Mouse (Mus musculus) right cerebral cortex, adult 18-20 months (tissue): ENCODE data around the gene Dcun1d4.
"Not testable (repeated sequence)": the region's sequence is repeated elsewhere in the genome, so short reads cannot be mapped to it uniquely, and the experiment has no call there.

Experiments
- DNase-seq: peaks from one replicate; pipeline ENCODE4 v3.0.0; 2022; ENCODE audit warnings: mixed read lengths

The Dcun1d4 gene

GRCm38 (mm10) chr5:73480700-73481099 lies at the start of gene Dcun1d4:
TSS of gene Dcun1d4 (plus strand) at chr5:73481000.
- DNase-seq, result no peak

GRCm38 (mm10) chr5:73431581-73431980 lies 49.2 kb upstream of the Dcun1d4 start:
- peak; percentile 87 for DNase-seq

GRCm38 (mm10) chr5:73432805-73433204 lies 48.0 kb upstream of the Dcun1d4 start:
- no peak for DNase-seq

- no peak for DNase-seq
Measured at GRCm38 (mm10) chr5:73434764-73435163, 46.0 kb upstream of the Dcun1d4 start.

GRCm38 (mm10) chr5:73442176-73442575 lies 38.6 kb upstream of the Dcun1d4 start:
- no peak for DNase-seq

- DNase-seq, result no peak
Measured at GRCm38 (mm10) chr5:73450276-73450675, 30.5 kb upstream of the Dcun1d4 start.

- no peak for DNase-seq
Measured at GRCm38 (mm10) chr5:73454502-73455306, 26.1 kb upstream of the Dcun1d4 start.

- DNase-seq, result no peak
Measured at GRCm38 (mm10) chr5:73455307-73455687, 25.5 kb upstream of the Dcun1d4 start.

GRCm38 (mm10) chr5:73468462-73469433 lies 12.1 kb upstream of the Dcun1d4 start:
- no peak for DNase-seq

GRCm38 (mm10) chr5:73474412-73475405 lies 6.1 kb upstream of the Dcun1d4 start:
- no peak for DNase-seq

- no peak for DNase-seq
Measured at GRCm38 (mm10) chr5:73481401-73481800, 601 bp downstream of the Dcun1d4 start.

GRCm38 (mm10) chr5:73482381-73482780 lies 1.6 kb downstream of the Dcun1d4 start:
- not testable (repeated sequence) for DNase-seq

- no peak for DNase-seq
Measured at GRCm38 (mm10) chr5:73484016-73484615, 3.3 kb downstream of the Dcun1d4 start.

GRCm38 (mm10) chr5:73486451-73486850 lies 5.7 kb downstream of the Dcun1d4 start:
- no peak for DNase-seq

GRCm38 (mm10) chr5:73489915-73490314 lies 9.1 kb downstream of the Dcun1d4 start:
- DNase-seq, result no peak

- peak; percentile 100 for DNase-seq
Measured at GRCm38 (mm10) chr5:73490596-73491073, 9.8 kb downstream of the Dcun1d4 start.

- no peak for DNase-seq
Measured at GRCm38 (mm10) chr5:73491074-73491836, 10.5 kb downstream of the Dcun1d4 start.

- DNase-seq, result peak; percentile 95
Measured at GRCm38 (mm10) chr5:73491837-73492720, 11.3 kb downstream of the Dcun1d4 start.

- peak; percentile 29 for DNase-seq
Measured at GRCm38 (mm10) chr5:73497401-73497800, 16.6 kb downstream of the Dcun1d4 start.

GRCm38 (mm10) chr5:73498559-73498958 lies 17.8 kb downstream of the Dcun1d4 start:
- no peak for DNase-seq
